Mouse (Mus musculus) heart, adult 2 months (tissue): ENCODE measurements around the gene Prr15l. TPM values are rescaled to one million over a fixed set of nuclear protein-coding genes. Genes with fewer than 3 reads are reported as not detected.

Experiments
- DNase-seq, 2 experiments: peaks; one replicate each; pipeline ENCODE4 v3.0.0; 2021
- H3K27ac ChIP-seq: fragments of 200-600 bp; 2 replicates; pipeline ENCODE4 v1.8.1; 2022
- H3K27me3 ChIP-seq: fragments of 200-500 bp; 2 replicates; pipeline ENCODE4 v1.6.1; 2012; ENCODE audit warnings: mild to moderate bottlenecking, low read length, inconsistent platforms, mixed read lengths; ENCODE audit not compliant: control insufficient read depth, insufficient read depth
- H3K36me3 ChIP-seq: fragments of 200-500 bp; 2 replicates; pipeline ENCODE4 v1.6.1; 2012; ENCODE audit warnings: low read length, inconsistent platforms; ENCODE audit not compliant: control insufficient read depth, insufficient read depth
- H3K4me1 ChIP-seq: fragments of 200-500 bp; 2 replicates; pipeline ENCODE4 v1.6.1; 2011; ENCODE audit warnings: low read length; ENCODE audit not compliant: control insufficient read depth, insufficient read depth
- H3K4me3 ChIP-seq: fragments of 200-600 bp; 2 replicates; pipeline ENCODE4 v1.8.1; 2022
- H3K79me2 ChIP-seq: fragments of 200-500 bp; replicated peaks from 2 replicates; pipeline ENCODE4 v1.6.1; 2012; ENCODE audit warnings: mild to moderate bottlenecking, inconsistent platforms, low read length, moderate library complexity, mixed read lengths; ENCODE audit not compliant: control insufficient read depth, insufficient read depth
- H3K9ac ChIP-seq: fragments of 200-500 bp; 2 replicates; pipeline ENCODE4 v1.6.1; 2012; ENCODE audit warnings: low read depth, mild to moderate bottlenecking, control low read depth, inconsistent platforms, low read length, mixed read lengths
- CTCF ChIP-seq: fragments of 200-600 bp; IDR thresholded peaks from 2 replicates; pipeline ENCODE4 v1.8.1; 2022; ENCODE audit warnings: antibody characterized with exemption, mild to moderate bottlenecking, moderate library complexity
- EP300 ChIP-seq: fragments of 200-500 bp; IDR thresholded peaks from 2 replicates; pipeline ENCODE4 v1.6.1; 2011; ENCODE audit warnings: low read depth, low read length, control low read depth; ENCODE audit not compliant: insufficient read depth
- POLR2A ChIP-seq: fragments of 200-500 bp; IDR thresholded peaks from 2 replicates; pipeline ENCODE4 v1.6.1; 2011; ENCODE audit warnings: mild to moderate bottlenecking, low read depth, low read length, control low read depth; ENCODE audit not compliant: insufficient read depth
- WGBS: fragments of 180-500 bp; shearing (Covaris S2); methylation state at CpG from one replicate; pipeline ENCODE4 v1.1.7; 2018; 5-methylcytosine and 5-hydroxymethylcytosine counted together
- intact Hi-C: fragments of 180-260 bp; cut with DNase I; formaldehyde crosslinking; loops from one replicate; pipeline ENCODE4 v1.15.1; 2025
- polyA plus RNA-seq: library from polyadenylated mRNA; depleted of rRNA; stranded (reverse); fragments of >200 nt; gene quantifications from 2 replicates; pipeline ENCODE4 v1.2.3, GENCODE M21; 2012
- total RNA-seq, 2 experiments: library from RNA; stranded (reverse); gene quantifications; 2 replicates each; pipeline ENCODE4 v1.2.3; 2021

Gene Prr15l
- total and polyA plus RNA-seq, 3 experiments = 0.93 to 2.5 (median 2.1) TPM

GRCm38 (mm10) chr11:96956009-96956724, 28.3 kb downstream of the Prr15l start:
- Histone ChIP-seq H3K36me3 (no peaks in the 10 kb centered on the region), H3K9ac (no peak overlapping the region), H3K27me3 (no peaks in the 10 kb centered on the region), H3K79me2 (no peaks in the 10 kb centered on the region), H3K4me1 (no peaks in the 10 kb centered on the region), H3K27ac (no peak overlapping the region), H3K4me3 (no peak overlapping the region)
- 67% methylated on average over 20 of the region's 20 CpGs for WGBS
- intact Hi-C loops = no loop called here
- TF ChIP-seq POLR2A (no peak), CTCF (peak; percentile 56)
- peak in 1 of 2 experiments; percentile 34 for DNase-seq

DNA sequence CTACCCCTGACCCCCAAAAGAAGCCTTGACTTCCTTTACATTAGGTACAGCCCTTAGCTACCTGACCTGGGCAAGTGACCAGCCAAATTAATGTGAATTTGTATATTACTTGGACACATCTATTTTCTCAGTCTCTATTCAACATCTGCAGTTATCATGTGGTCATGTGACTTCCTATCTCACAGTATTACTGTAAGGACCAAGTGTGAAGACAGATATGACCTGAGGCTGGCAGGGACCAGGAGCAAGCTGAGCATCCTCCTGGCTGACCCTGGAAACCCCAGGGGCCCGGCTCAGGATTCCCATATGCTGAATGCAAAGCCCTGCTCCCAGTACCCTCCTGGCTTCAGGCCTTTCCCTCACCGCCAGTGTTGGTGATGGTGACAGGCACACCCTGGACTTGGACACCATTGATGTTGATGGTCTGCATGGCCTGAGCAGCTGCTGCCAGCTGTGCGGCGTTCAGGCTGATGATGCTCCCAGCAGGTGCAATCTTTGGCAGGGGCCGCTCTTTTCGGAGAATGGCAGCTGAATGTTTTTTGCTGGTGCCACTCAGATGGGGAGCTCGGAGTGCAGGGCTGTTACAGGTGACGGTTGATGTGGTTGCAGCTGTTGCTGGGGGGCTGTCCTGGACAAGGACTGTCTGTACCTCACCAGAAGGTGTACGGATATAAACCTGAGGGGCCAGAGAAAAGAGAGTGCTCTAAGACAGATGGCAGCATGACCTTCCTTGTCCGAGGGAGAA, 29.3 kb downstream of the Prr15l start:
- Histone ChIP-seq H3K79me2 (no peaks in the 10 kb centered on the region), H3K4me1 (no peaks in the 10 kb centered on the region), H3K4me3 (no peak overlapping the region), H3K27ac (no peak overlapping the region), H3K9ac (no peak overlapping the region), H3K36me3 (no peaks in the 10 kb centered on the region), H3K27me3 (no peaks in the 10 kb centered on the region)
- intact Hi-C loops = no loop called here
- no peak for DNase-seq
- WGBS = 89% methylated on average over 10 of the region's 10 CpGs
- TF ChIP-seq CTCF (no peak), EP300 (no peak), POLR2A (no peak)

DNA sequence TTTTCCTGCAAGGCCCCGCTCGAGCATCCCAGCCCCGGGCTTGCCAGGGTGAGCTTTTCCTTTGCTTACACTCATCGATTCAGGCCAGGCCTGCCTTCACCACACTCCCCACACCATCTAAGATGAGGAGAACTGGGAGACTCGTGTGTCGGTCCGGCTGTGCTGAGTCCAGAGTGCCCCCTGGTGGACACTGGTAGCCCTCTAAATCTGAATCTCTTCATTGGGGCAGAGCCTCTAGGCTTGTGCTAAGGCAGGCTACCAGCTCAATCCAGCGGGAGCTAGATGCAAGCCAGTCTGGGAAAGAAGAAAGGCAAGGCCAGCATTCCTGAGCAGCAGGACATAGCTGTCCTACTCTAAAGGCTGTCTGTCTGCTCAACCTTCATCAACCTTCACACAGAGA, 35.7 kb downstream of the Prr15l start:
- TF ChIP-seq EP300 (peak; percentile 65; the same call in 1 of the 2 replicates), CTCF (peak; percentile 92), POLR2A (no peak)
- Histone ChIP-seq H3K27ac (no peak overlapping the region; the same call in 1 of the 2 replicates), H3K27me3 (no peaks in the 10 kb centered on the region), H3K9ac (no peak overlapping the region), H3K4me3 (no peak overlapping the region), H3K4me1 (peaks cover 12% of the 10 kb centered on the region), H3K36me3 (no peaks in the 10 kb centered on the region; the same call in 1 of the 2 replicates), H3K79me2 (no peaks in the 10 kb centered on the region)
- intact Hi-C loops = loop anchor here (1.0 to 5.0 kb wide), 3 partner anchors 19 to 101 kb away; no protein-coding TSS in a partner anchor
- 11% methylated on average over 8 of the region's 8 CpGs for WGBS
- peak; percentile 86 to 88 for DNase-seq

- intact Hi-C loops = loop anchor here (5.0 kb wide), 1 partner anchor 139 kb away; the partner anchor contains the start of gene Nfe2l1
- H3K4me3 ChIP-seq = no peak overlapping the region
- H3K9ac ChIP-seq = no peak overlapping the region
- TF ChIP-seq CTCF (no peak), EP300 (no peak), POLR2A (no peak)
- no peaks in the 10 kb centered on the region for H3K79me2 ChIP-seq
- 91% methylated on average over 3 of the region's 3 CpGs for WGBS
- no peaks in the 10 kb centered on the region for H3K27me3 ChIP-seq
- H3K27ac ChIP-seq = peak overlapping the region; percentile 94; the same call in 1 of the 2 replicates
- DNase-seq = no peak
- H3K4me1 ChIP-seq = peaks cover 31% of the 10 kb centered on the region
- peaks cover 6% of the 10 kb centered on the region for H3K36me3 ChIP-seq
These were observed 38.3 kb downstream of the Prr15l start for GRCm38 (mm10) chr11:96966172-96966571.

GRCm38 (mm10) chr11:96966914-96967543, 39.1 kb downstream of the Prr15l start:
- peak; percentile 54 to 60 for DNase-seq
- Histone ChIP-seq H3K9ac (peak overlapping the region; percentile 35), H3K4me1 (peaks cover 37% of the 10 kb centered on the region), H3K79me2 (no peaks in the 10 kb centered on the region), H3K27me3 (no peaks in the 10 kb centered on the region), H3K4me3 (peak overlapping the region; percentile 41), H3K27ac (peak overlapping the region; percentile 94), H3K36me3 (peaks cover 6% of the 10 kb centered on the region)
- no peak for TF ChIP-seq CTCF
- no peak for TF ChIP-seq EP300
- peak; percentile 73 for TF ChIP-seq POLR2A
- intact Hi-C loops = loop anchor here (5.0 kb wide), 1 partner anchor 140 kb away; the partner anchor contains the start of gene Nfe2l1
- WGBS = 25% methylated on average over 13 of the region's 13 CpGs
